Mouse (Mus musculus): ENCODE data around the gene Gm20388. TPM values are rescaled to one million over a fixed set of nuclear protein-coding genes. Genes with fewer than 3 reads are reported as not detected.
"Not testable (repeated sequence)": the region's sequence is repeated elsewhere in the genome, so short reads cannot be mapped to it uniquely, and the experiment has no call there.

Gm20388 gene
- polyA plus RNA-seq, 1 experiment from 2014 or later, result not detected

GRCm38 (mm10) chr8:123444131-123444530 is 3533.5 kb downstream of the Gm20388 start:
- H3K4me3 ChIP-seq, result peak overlapping the region; percentile 70
- H3K4me1 ChIP-seq, result peaks cover 9% of the 10 kb centered on the region
- no peaks in the 10 kb centered on the region for H3K27me3 ChIP-seq
- H3K27ac ChIP-seq, result 0 out of 2 replicates have a peak overlapping the region, but pooled peaks have one; percentile 22
- peak overlapping the region; percentile 76 for H3K4me2 ChIP-seq
- peaks cover 20% of the 10 kb centered on the region for H3K36me3 ChIP-seq
- peak overlapping the region; percentile 87; the same call in 1 of the 2 replicates for H3K9ac ChIP-seq
- 81% methylated on average over 6 of the region's 6 CpGs for WGBS
- no peak for ATAC-seq (ENCODE audit: insufficient number of reproducible peaks, insufficient read depth, low FRiP score, low TSS enrichment, low read depth)
- no peaks in the 10 kb centered on the region for H3K9me3 ChIP-seq

DNA sequence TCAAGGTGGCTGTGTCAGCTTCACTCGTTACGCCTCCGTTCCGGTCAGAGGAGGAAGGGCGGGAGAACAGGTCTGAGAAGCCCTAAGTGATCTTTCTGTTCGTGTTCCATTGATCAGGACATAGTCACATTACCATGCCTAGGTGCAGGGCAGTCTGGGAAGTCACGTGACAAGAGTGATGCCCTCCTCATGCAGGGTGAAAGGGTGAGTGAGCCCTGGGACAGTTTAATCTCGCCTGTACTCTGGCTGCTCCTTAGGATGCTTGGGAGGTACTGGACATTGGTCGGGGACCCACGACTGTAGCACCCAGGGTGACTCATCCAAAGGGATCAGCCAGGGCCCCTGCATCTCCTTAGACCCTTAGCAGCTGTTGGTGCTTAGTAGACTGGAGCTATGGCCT is 3535.3 kb downstream of the Gm20388 start:
- ATAC-seq (ENCODE audit: insufficient number of reproducible peaks, insufficient read depth, low FRiP score, low TSS enrichment, low read depth), result no peak
- Histone ChIP-seq H3K9ac (no peak overlapping the region), H3K27ac (no peak overlapping the region), H3K36me3 (peaks cover 34% of the 10 kb centered on the region), H3K4me2 (no peak overlapping the region), H3K27me3 (no peaks in the 10 kb centered on the region), H3K4me3 (no peak overlapping the region), H3K9me3 (no peaks in the 10 kb centered on the region), H3K4me1 (peaks cover 9% of the 10 kb centered on the region)
- WGBS, result 84% methylated on average over 10 of the region's 10 CpGs

DNA sequence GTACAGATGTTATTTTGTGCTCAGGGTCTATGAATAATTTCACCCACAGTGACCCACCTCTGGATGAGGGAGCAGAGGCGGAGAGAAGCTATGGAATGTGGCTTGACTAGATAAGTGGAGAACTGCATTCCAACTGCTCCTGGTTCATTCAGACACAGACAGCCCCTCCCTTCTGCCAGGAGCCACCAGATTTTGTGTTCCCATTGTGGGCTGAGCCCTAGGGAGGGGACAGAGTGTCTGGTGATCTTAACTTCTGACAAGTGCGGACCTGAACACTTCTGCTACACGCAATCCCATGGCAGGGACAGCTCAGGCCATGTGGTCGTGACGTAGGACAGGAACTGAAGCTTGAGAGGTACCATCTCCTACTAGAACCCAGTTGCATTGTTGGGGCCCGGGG is 3536.2 kb downstream of the Gm20388 start:
- WGBS, result 81% methylated on average over 6 of the region's 6 CpGs
- no peak overlapping the region for H3K27ac ChIP-seq
- H3K9ac ChIP-seq, result no peak overlapping the region
- no peak for ATAC-seq (ENCODE audit: insufficient number of reproducible peaks, insufficient read depth, low FRiP score, low TSS enrichment, low read depth)
- H3K4me1 ChIP-seq, result peaks cover 9% of the 10 kb centered on the region
- no peak overlapping the region for H3K4me3 ChIP-seq
- H3K4me2 ChIP-seq, result no peak overlapping the region
- no peaks in the 10 kb centered on the region for H3K9me3 ChIP-seq
- peaks cover 41% of the 10 kb centered on the region for H3K36me3 ChIP-seq
- no peaks in the 10 kb centered on the region for H3K27me3 ChIP-seq

DNA sequence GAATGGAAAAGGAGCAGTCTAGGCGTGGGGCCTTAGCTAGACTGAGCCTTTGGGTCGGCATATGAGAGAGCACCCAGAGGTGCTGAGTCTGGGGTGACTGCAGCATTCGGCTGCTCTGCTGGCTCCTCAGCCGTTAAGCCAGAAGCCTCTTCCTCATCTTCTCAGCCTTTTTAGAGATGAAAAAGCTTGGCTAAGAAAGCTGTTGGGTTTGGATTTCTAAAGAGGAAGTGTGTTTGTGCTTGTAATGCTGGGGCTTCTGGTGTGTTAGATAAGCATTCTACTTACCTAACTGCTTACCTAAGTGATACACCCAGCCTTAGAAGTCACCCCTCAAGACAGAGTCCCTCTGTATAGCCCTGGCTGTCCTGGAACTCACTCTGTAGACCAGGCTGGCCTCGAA is 3540.1 kb downstream of the Gm20388 start:
- ATAC-seq (ENCODE audit: insufficient number of reproducible peaks, insufficient read depth, low FRiP score, low TSS enrichment, low read depth), result no peak
- Histone ChIP-seq H3K4me3 (no peak overlapping the region), H3K4me1 (no peaks in the 10 kb centered on the region), H3K27me3 (no peaks in the 10 kb centered on the region), H3K36me3 (peaks cover 79% of the 10 kb centered on the region), H3K27ac (no peak overlapping the region), H3K4me2 (no peak overlapping the region), H3K9me3 (no peaks in the 10 kb centered on the region), H3K9ac (no peak overlapping the region)
- 95% methylated on average over 5 of the region's 5 CpGs for WGBS

DNA sequence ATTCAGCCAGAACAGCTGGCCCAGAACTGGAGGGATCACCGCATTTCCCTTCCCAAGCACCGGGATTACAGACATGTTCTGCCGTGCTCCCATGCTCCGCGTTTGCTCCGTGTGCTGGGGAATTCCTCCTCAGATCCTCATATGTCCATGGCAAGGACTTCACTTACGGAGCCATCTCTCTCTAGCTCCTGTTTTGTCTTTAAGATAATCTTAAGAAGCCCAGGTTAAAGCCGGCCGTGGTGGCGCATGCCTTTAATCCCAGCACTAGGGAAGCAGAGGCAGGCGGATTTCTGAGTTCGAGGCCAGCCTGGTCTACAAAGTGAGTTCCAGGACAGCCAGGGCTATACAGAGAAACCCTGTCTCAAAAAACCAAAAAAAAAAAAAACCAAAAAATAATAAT is 3541.1 kb downstream of the Gm20388 start:
- H3K4me2 ChIP-seq; H3K4me3 ChIP-seq; H3K9me3 ChIP-seq; H3K4me1 ChIP-seq; ATAC-seq (ENCODE audit: insufficient number of reproducible peaks, insufficient read depth, low FRiP score, low TSS enrichment, low read depth); H3K27me3 ChIP-seq; H3K27ac ChIP-seq; H3K9ac ChIP-seq: not testable (repeated sequence)
- 94% methylated on average over 12 of the region's 12 CpGs for WGBS
- H3K36me3 ChIP-seq, result peaks cover 85% of the 10 kb centered on the region

DNA sequence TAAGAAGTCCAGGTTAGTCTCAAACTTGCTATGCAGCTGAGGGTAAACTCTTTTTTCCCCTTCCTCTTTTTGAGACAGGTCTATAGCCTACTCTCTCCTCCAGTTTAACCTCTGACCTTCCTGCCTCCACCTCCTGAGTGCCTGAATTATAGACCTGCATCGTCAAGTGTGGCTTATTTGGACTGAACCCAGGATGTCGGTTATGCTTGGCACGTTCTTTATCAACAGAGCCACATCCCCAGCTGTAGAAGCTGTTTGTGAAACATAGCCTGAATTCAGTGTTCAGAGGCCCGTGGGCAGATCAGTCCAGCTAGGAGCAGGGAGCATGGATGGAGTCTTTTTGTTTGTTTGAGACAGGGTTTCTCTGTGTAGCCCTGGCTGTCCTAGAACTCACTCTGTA is 3541.5 kb downstream of the Gm20388 start:
- H3K27ac ChIP-seq, result no peak overlapping the region
- H3K27me3 ChIP-seq, result no peaks in the 10 kb centered on the region
- no peak overlapping the region for H3K4me3 ChIP-seq
- WGBS, result 87% methylated on average over 4 of the region's 4 CpGs
- no peaks in the 10 kb centered on the region for H3K4me1 ChIP-seq
- H3K9me3 ChIP-seq, result no peaks in the 10 kb centered on the region
- no peak for ATAC-seq (ENCODE audit: insufficient number of reproducible peaks, insufficient read depth, low FRiP score, low TSS enrichment, low read depth)
- H3K36me3 ChIP-seq, result peaks cover 89% of the 10 kb centered on the region
- H3K4me2 ChIP-seq, result no peak overlapping the region
- no peak overlapping the region for H3K9ac ChIP-seq

GRCm38 (mm10) chr8:123453291-123453690 is 3542.7 kb downstream of the Gm20388 start:
- 83% methylated on average over 7 of the region's 7 CpGs for WGBS
- Histone ChIP-seq H3K27me3 (no peaks in the 10 kb centered on the region), H3K36me3 (peaks cover 91% of the 10 kb centered on the region), H3K4me3 (no peak overlapping the region), H3K27ac (no peak overlapping the region), H3K4me2 (no peak overlapping the region), H3K4me1 (no peaks in the 10 kb centered on the region), H3K9ac (no peak overlapping the region), H3K9me3 (no peaks in the 10 kb centered on the region)
- no peak for ATAC-seq (ENCODE audit: insufficient number of reproducible peaks, insufficient read depth, low FRiP score, low TSS enrichment, low read depth)

DNA sequence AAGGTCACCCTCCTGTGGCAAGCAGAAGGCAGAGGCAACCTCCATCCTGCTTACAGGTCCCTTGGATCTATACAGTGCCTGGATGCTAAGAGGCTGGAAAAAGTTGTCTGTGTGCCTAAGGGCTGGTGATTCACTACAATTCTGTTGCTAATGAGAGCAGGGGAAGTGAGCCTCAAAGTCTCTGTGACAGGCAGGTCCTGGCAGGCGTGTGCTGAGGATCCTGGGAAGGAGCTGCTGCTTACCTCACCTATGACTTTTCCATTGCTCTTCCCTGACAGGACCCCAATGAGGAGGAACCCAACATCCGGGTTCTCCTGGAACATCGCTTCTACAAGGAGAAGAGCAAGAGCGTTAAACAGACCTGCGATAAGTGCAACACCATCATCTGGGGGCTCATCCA is 3543.3 kb downstream of the Gm20388 start:
- Histone ChIP-seq H3K9ac (no peak overlapping the region), H3K27ac (no peak overlapping the region), H3K4me3 (no peak overlapping the region), H3K36me3 (peaks cover 91% of the 10 kb centered on the region), H3K4me2 (no peak overlapping the region; the same call in 1 of the 2 replicates), H3K9me3 (no peaks in the 10 kb centered on the region), H3K4me1 (no peaks in the 10 kb centered on the region), H3K27me3 (no peaks in the 10 kb centered on the region)
- ATAC-seq (ENCODE audit: insufficient number of reproducible peaks, insufficient read depth, low FRiP score, low TSS enrichment, low read depth), result no peak
- 81% methylated on average over 5 of the region's 5 CpGs for WGBS

DNA sequence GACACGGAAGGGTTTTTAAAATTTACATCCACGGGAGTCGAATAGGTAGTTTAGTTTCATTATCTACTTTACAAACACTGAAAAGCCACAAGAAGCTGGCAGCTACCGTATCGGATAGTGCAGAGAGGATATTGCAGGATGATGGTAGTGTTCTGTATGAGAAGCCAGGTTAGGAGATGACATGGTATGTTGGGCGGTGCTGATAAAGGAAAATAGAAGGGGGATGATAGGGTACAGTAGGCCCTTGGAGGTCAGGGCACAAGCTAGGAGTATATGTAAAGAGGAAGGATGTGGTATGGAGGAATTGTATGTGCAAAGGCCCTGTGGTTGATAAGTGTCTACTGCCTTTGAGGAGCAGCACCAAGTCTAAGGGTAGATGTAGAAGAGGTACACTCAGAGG is 3543.9 kb downstream of the Gm20388 start:
- ATAC-seq (ENCODE audit: insufficient number of reproducible peaks, insufficient read depth, low FRiP score, low TSS enrichment, low read depth), result no peak
- Histone ChIP-seq H3K27me3 (no peaks in the 10 kb centered on the region), H3K4me3 (no peak overlapping the region), H3K4me2 (no peak overlapping the region), H3K36me3 (peaks cover 91% of the 10 kb centered on the region), H3K4me1 (no peaks in the 10 kb centered on the region), H3K9ac (no peak overlapping the region), H3K9me3 (no peaks in the 10 kb centered on the region), H3K27ac (no peak overlapping the region)
- 93% methylated on average over 6 of the region's 6 CpGs for WGBS

DNA sequence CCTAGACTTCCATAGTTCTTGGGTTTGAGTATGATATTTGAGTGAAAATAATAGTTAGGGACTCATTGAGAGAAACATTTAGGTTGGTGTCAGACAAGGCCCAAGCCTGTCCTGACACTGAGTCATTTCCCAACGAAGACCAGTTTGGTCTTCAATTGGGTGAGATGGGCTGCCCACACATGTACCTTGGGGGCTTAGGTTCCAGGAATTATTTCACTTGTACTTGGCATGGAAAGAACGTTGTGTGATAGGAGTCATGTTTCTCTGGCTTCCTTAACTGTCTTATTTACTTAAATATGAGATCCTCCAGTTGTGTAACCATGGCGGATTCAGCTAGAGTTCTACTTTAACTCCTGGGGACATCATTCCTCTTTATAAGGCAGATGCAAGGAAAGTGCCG is 3553.0 kb downstream of the Gm20388 start:
- Histone ChIP-seq H3K9ac (no peak overlapping the region), H3K9me3 (no peaks in the 10 kb centered on the region), H3K36me3 (peaks cover 55% of the 10 kb centered on the region), H3K27ac (no peak overlapping the region), H3K27me3 (no peaks in the 10 kb centered on the region), H3K4me3 (no peak overlapping the region), H3K4me2 (no peak overlapping the region), H3K4me1 (no peaks in the 10 kb centered on the region)
- no peak for ATAC-seq (ENCODE audit: insufficient number of reproducible peaks, insufficient read depth, low FRiP score, low TSS enrichment, low read depth)
- 79% methylated on average over 4 of the region's 4 CpGs for WGBS

GRCm38 (mm10) chr8:123467476-123467875 is 3556.8 kb downstream of the Gm20388 start:
- Histone ChIP-seq H3K4me3 (no peak overlapping the region), H3K4me1 (no peaks in the 10 kb centered on the region), H3K9ac (no peak overlapping the region), H3K9me3 (no peaks in the 10 kb centered on the region), H3K27ac (no peak overlapping the region), H3K4me2 (no peak overlapping the region), H3K36me3 (peaks cover 17% of the 10 kb centered on the region), H3K27me3 (no peaks in the 10 kb centered on the region)
- no peak for ATAC-seq (ENCODE audit: insufficient number of reproducible peaks, insufficient read depth, low FRiP score, low TSS enrichment, low read depth)
- WGBS, result 74% methylated on average over 3 of the region's 3 CpGs

- WGBS, result 75% methylated on average over 6 of the region's 6 CpGs
- not testable (repeated sequence) for H3K9ac ChIP-seq; H3K36me3 ChIP-seq; ATAC-seq (ENCODE audit: insufficient number of reproducible peaks, insufficient read depth, low FRiP score, low TSS enrichment, low read depth); H3K9me3 ChIP-seq; H3K4me3 ChIP-seq; H3K27me3 ChIP-seq; H3K4me2 ChIP-seq; H3K4me1 ChIP-seq; H3K27ac ChIP-seq
Measured at GRCm38 (mm10) chr8:123472991-123473390, 3562.3 kb downstream of the Gm20388 start.

- WGBS, result 66% methylated on average over 5 of the region's 5 CpGs
- not testable (repeated sequence) for H3K4me2 ChIP-seq
Measured at GRCm38 (mm10) chr8:123474549-123474948, 3563.9 kb downstream of the Gm20388 start.

More at GRCm38 (mm10) chr8:123474549-123474948, 3563.9 kb downstream of the Gm20388 start:
- not testable (repeated sequence) for H3K36me3 ChIP-seq; ATAC-seq (ENCODE audit: insufficient number of reproducible peaks, insufficient read depth, low FRiP score, low TSS enrichment, low read depth); H3K4me3 ChIP-seq; H3K9ac ChIP-seq; H3K9me3 ChIP-seq; H3K27me3 ChIP-seq; H3K27ac ChIP-seq
- H3K4me1 ChIP-seq, result peaks cover 16% of the 10 kb centered on the region
